Mouse (Mus musculus) cerebellum, adult 2 months (tissue): Measurements from ENCODE around the gene Itsn2.

ENCODE experiments used
- CTCF ChIP-seq: fragments of 200-500 bp; IDR thresholded peaks from 2 replicates; pipeline ENCODE4 v1.5.1; 2011; ENCODE audit warnings: low read depth, mild to moderate bottlenecking, control low read depth, low read length, moderate library complexity, borderline replicate concordance; ENCODE audit not compliant: insufficient read depth
- POLR2A ChIP-seq: fragments of 200-500 bp; IDR thresholded peaks from 2 replicates; pipeline ENCODE4 v1.6.1; 2011; ENCODE audit warnings: low read length, control low read depth, borderline replicate concordance; ENCODE audit not compliant: insufficient read depth

GRCm38 (mm10) chr12:4558013-4558412 is 34.4 kb upstream of the Itsn2 start:
- TF ChIP-seq POLR2A (no peak), CTCF (no peak)
